Mouse (Mus musculus) forebrain, embryonic 10.5 days (tissue): ENCODE measurements around the gene Rnf7. TPM values are rescaled to one million over a fixed set of nuclear protein-coding genes. Genes with fewer than 3 reads are reported as not detected.

ENCODE experiments used
- DNase-seq: peaks from one replicate; pipeline ENCODE4 v3.0.0-alpha.2; 2017; ENCODE audit warnings: low spot score; ENCODE audit errors: extremely low spot score
- H3K27ac ChIP-seq: fragments of 300-500 bp; sonication (generic); 2 replicates; pipeline ENCODE4 v1.5.1; 2016; ENCODE audit warnings: mild to moderate bottlenecking
- H3K27me3 ChIP-seq: fragments of 300-500 bp; sonication (generic); 2 replicates; pipeline ENCODE4 v1.6.1; 2016; ENCODE audit warnings: mild to moderate bottlenecking; ENCODE audit not compliant: poor library complexity, severe bottlenecking
- H3K36me3 ChIP-seq: fragments of 300-500 bp; sonication (generic); replicated peaks from 2 replicates; pipeline ENCODE4 v1.6.1; 2016; ENCODE audit warnings: mild to moderate bottlenecking, moderate library complexity
- H3K4me1 ChIP-seq: fragments of 300-500 bp; sonication (generic); 2 replicates; pipeline ENCODE4 v1.6.1; 2016
- H3K4me3 ChIP-seq: fragments of 300-500 bp; sonication (generic); 2 replicates; pipeline ENCODE4 v1.5.1; 2016; ENCODE audit warnings: mild to moderate bottlenecking, moderate library complexity
- H3K9me3 ChIP-seq: fragments of 300-500 bp; sonication (generic); 2 replicates; pipeline ENCODE4 v1.6.1; 2016; ENCODE audit warnings: mild to moderate bottlenecking, moderate library complexity
- WGBS: fragments of 180-500 bp; shearing (Covaris S2); methylation state at CpG from one replicate; pipeline ENCODE4 v1.1.7; 2016; 5-methylcytosine and 5-hydroxymethylcytosine counted together
- polyA plus RNA-seq: library from polyadenylated mRNA; unstranded; fragments of >200 nt; fragmentation: Nextera tagmentation; extraction: Ambion mirVana; gene quantifications from 2 replicates; pipeline ENCODE4 v1.2.1, GENCODE M21; 2016

The Rnf7 gene
- polyA plus RNA-seq, 1 experiment from 2014 or later, result 269 TPM

DNA sequence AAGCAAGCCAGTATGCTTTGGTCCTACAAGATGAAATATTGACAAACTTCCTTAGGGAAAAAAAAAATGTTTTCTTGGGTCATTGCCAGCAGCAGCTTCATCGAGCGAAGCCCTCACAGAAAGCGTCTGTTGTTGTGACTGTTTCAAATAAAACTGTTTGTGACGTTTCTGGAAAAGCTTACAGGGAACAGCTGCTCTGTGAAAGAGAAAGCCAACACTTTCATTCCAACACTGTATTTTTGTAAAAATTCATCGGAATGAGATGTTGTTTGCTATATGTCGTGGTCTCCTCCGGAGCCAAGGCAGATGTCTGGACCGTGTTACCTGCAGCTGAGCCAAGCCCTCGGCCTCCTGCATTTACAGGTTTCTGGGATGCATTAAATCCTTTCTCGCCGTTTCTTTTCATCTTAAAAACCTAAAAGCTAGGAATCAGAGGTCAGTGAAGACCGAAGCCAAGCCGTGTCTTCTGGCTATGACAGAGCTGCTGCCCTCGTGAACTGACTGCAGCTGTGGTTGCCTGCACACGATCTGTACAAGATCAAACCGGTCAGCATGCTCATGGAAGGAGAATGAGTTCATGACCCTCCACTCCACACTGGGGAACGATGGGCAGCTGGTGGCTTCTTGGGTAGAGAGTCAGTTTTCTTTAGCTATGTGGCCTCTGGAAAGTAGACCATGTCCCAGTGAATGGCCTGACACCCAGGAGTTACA lies 50.0 kb downstream of the Rnf7 start:
- no peaks in the 10 kb centered on the region for H3K36me3 ChIP-seq
- 85% methylated on average over 17 of the region's 17 CpGs for WGBS
- DNase-seq, result no peak

DNA sequence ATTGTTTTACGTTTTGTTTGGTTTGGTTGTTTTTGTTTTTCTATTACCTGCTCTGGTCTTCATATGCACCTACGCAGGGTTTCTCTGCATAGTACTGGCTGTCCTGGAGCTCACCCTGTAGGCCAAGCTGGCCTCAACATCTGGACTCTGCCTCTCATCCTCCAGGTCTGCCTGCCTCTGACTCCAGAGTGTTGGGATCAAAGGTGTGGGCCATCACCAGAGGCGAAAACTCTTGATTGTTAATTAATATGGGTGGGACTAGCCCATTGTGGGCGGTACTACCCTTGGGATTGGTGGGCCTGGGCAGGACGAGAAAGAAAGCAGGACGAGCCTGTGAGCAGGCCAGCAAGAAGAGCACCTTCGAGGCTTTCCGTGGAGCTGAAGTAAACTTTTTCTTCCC lies 54.4 kb downstream of the Rnf7 start:
- 48% methylated on average over 8 of the region's 8 CpGs for WGBS
- Histone ChIP-seq H3K9me3 (no peaks in the 10 kb centered on the region), H3K27me3 (no peaks in the 10 kb centered on the region), H3K36me3 (no peaks in the 10 kb centered on the region), H3K27ac (no peak overlapping the region), H3K4me3 (no peak overlapping the region), H3K4me1 (0 out of 2 replicates have a peak, but pooled peaks cover 5% of the 10 kb centered on the region)
- DNase-seq, result no peak

More for the DNA sequence above, 50.0 kb downstream of the Rnf7 start:
- Histone ChIP-seq H3K4me1 (peaks cover 12% of the 10 kb centered on the region), H3K4me3 (no peak overlapping the region), H3K9me3 (no peaks in the 10 kb centered on the region), H3K27me3 (no peaks in the 10 kb centered on the region), H3K27ac (no peak overlapping the region)

Other genes with a start within 250 kb of the Rnf7 start
- 172 and 176 TPM in 2 replicates for gene Atp1b3, start 114.2 kb downstream of the Rnf7 start, polyA plus RNA-seq
- gene Gm28729, start 46.6 kb upstream of the Rnf7 start, polyA plus RNA-seq, result not detected in 2 replicates
- 11.7 and 13.3 TPM in 2 replicates for gene Rasa2, start 152.9 kb upstream of the Rnf7 start, polyA plus RNA-seq